Mouse (Mus musculus) layer of hippocampus, adult 9-11 months (tissue): ENCODE results near the gene Cdk6.
"Not testable (repeated sequence)": the region's sequence is repeated elsewhere in the genome, so short reads cannot be mapped to it uniquely, and the experiment has no call there.

Experiments
- DNase-seq: peaks from one replicate; pipeline ENCODE4 v3.0.0; 2022

Cdk6 gene

GRCm38 (mm10) chr5:3439386-3439785, 98.1 kb downstream of the Cdk6 start:
- DNase-seq = not testable (repeated sequence)

DNA sequence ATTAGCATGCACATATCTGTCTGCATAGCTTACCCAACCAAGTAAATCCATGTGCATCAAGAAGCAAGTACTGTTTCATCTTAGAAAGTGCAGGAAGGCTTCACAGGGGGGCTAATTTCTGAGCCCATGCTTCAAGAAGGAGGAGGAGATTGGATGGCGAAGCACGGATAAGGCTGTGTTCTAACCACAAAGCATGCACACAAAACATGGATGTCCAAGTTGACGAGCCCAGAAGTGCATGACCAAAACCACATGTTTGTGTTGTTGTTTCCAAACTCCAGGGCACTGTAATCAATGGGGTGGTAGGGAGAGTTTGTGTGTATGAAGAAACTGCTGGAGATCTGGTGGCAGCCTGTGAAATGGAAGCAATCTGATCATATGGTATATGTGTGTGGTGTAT, 101.2 kb downstream of the Cdk6 start:
- DNase-seq = not testable (repeated sequence)

- DNase-seq = not testable (repeated sequence)
These were observed 109.9 kb downstream of the Cdk6 start for GRCm38 (mm10) chr5:3451233-3451632.

- DNase-seq = not testable (repeated sequence)
These were observed 112.7 kb downstream of the Cdk6 start for GRCm38 (mm10) chr5:3453946-3454345.

GRCm38 (mm10) chr5:3460907-3461306, 119.6 kb downstream of the Cdk6 start:
- no peak for DNase-seq

GRCm38 (mm10) chr5:3461401-3461800, 120.1 kb downstream of the Cdk6 start:
- peak; percentile 18 for DNase-seq

- no peak for DNase-seq
These were observed 121.8 kb downstream of the Cdk6 start for GRCm38 (mm10) chr5:3462897-3463757.

DNA sequence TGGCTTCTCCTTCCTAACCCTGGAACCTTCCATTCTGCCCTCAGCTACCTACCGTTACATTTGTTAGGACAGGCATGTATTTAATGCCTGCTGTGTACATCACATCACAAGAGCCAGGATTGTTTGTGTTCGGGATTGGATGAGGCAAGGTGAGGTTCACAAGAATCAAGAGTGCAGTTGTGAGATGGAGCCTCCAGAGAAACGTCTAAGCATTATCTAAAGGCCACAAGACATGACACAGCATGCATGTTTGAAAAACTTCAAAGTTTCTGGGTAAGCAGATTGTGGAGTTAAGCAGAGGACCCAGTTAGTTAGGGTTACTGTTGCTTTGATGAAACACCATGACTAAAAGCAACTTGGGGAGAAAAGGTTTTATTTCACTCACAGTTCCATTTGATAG, 122.5 kb downstream of the Cdk6 start:
- no peak for DNase-seq

- no peak for DNase-seq
These were observed 125.0 kb downstream of the Cdk6 start for GRCm38 (mm10) chr5:3466069-3466877.

GRCm38 (mm10) chr5:3470866-3471265, 129.6 kb downstream of the Cdk6 start:
- no peak for DNase-seq

DNA sequence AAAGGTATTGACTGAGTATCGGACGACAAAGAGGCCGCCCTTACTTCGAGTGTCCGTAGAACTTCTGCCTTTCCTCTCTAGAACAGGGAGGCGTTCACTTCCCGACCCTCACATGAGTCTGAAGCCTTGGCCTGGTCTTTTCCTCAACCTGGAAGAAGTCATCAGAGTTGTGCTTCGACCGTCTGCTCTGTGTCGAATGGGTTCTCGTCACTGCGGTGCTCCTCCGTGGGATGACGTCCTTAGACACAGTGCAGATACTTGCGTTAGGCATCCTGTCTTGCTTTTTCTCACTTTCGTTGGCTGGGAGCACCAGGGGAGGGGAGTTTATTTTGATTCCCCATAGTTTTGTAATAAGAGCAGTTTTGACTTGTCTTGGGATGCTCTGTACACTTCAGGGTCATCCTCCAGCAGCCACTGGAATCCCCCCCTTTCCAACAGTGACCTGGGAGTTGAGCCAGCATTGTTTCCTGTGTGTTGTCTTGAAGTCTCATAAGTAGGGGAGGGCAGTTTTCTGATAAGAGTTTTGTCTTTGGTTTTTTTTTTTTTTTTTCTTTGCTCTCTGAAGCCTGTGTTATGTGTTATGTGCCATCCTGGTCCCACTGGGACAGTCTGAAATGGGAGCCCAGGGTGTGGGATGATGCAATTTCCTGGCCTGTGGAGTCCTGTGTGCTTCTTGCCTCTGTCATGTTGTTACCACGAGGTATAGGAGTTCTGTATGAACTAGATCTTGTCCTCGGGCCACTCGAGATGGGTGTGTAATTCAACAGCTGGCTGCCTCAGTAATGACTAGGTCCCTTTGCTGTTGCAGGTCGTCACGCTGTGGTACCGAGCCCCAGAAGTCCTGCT, 131.2 kb downstream of the Cdk6 start:
- DNase-seq = no peak

GRCm38 (mm10) chr5:3477711-3478110, 136.4 kb downstream of the Cdk6 start:
- no peak for DNase-seq

- no peak for DNase-seq
These were observed 136.9 kb downstream of the Cdk6 start for GRCm38 (mm10) chr5:3478216-3478615.

DNA sequence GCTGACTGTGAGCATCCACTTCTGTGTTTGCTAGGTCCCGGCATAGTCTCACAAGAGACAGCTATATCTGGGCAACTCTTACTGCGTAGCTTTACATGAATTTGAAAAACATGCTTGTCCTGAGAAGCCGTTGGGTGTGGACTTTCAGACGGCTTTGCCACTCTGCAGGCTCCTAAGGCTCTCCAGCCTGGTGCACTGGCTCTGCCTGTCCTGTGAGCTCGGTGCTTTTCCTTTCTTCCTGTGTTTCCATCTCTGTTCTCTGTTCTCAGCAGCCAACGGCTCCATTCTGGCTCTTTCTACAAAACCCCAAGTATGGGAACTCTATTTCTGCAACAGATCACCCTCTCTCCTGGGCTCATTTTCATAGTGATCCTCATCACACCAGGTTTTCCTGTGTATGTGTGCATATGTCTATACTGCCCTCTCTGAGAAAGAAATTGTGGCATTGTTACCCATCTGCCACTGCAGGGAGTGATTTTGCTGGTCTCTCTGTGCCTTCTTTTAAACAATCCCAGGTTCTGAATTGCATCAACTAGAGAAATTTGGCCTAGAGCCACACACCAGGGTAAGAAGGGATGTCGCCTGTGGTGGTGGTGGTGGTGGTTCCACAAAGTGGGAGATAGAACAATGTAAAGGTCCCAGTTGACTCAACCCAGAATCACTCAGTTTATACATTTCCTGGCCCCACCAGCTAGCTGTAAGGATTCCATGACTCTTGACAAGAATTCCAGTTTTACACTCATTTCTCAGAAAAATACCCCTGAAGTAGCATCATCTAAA, 137.9 kb downstream of the Cdk6 start:
- DNase-seq = no peak

- DNase-seq = no peak
These were observed 139.5 kb downstream of the Cdk6 start for GRCm38 (mm10) chr5:3480637-3481395.

DNA sequence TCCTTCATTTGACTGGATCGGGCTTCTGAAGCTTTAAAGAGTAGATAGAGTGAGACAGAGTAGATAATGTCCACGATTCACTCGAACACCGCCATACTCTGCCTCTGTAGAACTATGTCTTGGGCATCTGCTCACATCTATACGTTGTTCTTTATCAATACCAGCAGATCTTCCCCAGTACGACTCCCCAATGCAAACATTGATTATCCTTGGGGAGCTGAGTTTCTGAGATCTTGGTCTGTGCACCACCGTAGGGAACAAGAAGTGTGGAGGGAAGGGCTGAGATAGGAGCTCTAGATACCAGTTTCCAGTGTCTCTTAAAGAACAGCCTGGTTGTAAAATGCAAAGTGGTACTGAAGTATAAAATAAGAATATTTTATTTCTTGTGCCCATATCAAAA, 141.2 kb downstream of the Cdk6 start:
- DNase-seq = no peak

GRCm38 (mm10) chr5:3483054-3483722, 141.9 kb downstream of the Cdk6 start:
- no peak for DNase-seq

DNA sequence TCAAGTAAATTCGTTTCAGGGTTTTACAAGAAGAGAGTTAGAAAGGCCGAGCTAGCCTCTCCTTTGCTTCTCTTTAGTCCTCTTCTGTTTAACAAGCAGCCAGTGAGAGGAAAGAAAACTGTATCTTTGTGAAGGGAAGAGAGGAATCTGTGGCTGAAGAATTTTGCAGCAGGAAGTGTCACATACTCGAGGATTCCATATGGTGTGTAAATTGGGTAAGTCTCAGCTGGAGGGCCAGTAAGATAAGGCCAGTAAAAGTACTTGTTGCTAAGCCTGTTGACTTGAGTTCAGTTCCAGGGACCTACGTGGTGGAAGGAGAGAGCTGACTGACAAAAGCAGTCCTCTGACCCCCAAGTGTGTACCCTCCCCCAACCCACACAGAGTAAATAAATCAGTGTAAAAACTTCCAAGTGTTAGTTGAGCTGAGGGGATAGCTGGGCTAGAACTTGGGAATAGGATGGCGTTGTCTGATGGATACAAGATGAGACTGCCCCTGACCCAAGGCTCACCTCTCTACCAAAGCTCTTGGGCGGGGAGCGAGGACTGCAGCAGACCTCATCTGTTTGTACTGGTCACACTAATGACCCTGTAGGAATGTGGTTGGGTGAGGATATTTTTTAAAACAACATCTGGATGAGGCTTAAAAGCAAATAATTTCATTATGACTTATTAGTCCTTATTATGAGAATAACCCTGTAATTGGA, 145.4 kb downstream of the Cdk6 start:
- DNase-seq = no peak

- no peak for DNase-seq
These were observed 147.0 kb downstream of the Cdk6 start for GRCm38 (mm10) chr5:3488146-3488774.

GRCm38 (mm10) chr5:3490358-3490757, 149.1 kb downstream of the Cdk6 start:
- peak; percentile 21 for DNase-seq
